Mouse (Mus musculus) heart, embryonic 12.5 days (tissue): ENCODE results near the gene 1700020L24Rik. TPM values are rescaled to one million over a fixed set of nuclear protein-coding genes. Genes with fewer than 3 reads are reported as not detected.
A peak's percentile ranks its signal among the peaks of the same experiment; 100 is the strongest.

ENCODE experiments used
- ATAC-seq: fragments of 200-750 bp; cut with Nextera tagmentation; 2 replicates; pipeline ENCODE4 v1.8.0; 2017; ENCODE audit warnings: moderate TSS enrichment, moderate library complexity; ENCODE audit not compliant: insufficient number of reproducible peaks, low FRiP score
- H3K27ac ChIP-seq: fragments of 300-500 bp; sonication (generic); 2 replicates; pipeline ENCODE4 v1.5.1; 2016; ENCODE audit warnings: mild to moderate bottlenecking, moderate library complexity; ENCODE audit not compliant: poor library complexity, severe bottlenecking
- H3K27me3 ChIP-seq: fragments of 300-500 bp; sonication (generic); replicated peaks from 2 replicates; pipeline ENCODE4 v1.6.1; 2016; ENCODE audit warnings: mild to moderate bottlenecking, moderate library complexity
- H3K36me3 ChIP-seq: fragments of 300-500 bp; sonication (generic); 2 replicates; pipeline ENCODE4 v1.6.1; 2016; ENCODE audit warnings: mild to moderate bottlenecking, moderate library complexity
- H3K4me1 ChIP-seq: fragments of 300-500 bp; sonication (generic); replicated peaks from 2 replicates; pipeline ENCODE4 v1.6.1; 2016; ENCODE audit warnings: mild to moderate bottlenecking
- H3K4me2 ChIP-seq: fragments of 300-500 bp; sonication (generic); 2 replicates; pipeline ENCODE4 v1.6.1; 2016; ENCODE audit warnings: mild to moderate bottlenecking, moderate library complexity
- H3K4me3 ChIP-seq: fragments of 300-500 bp; sonication (generic); 2 replicates; pipeline ENCODE4 v1.5.1; 2016; ENCODE audit warnings: mild to moderate bottlenecking
- H3K9ac ChIP-seq: fragments of 300-500 bp; sonication (generic); 2 replicates; pipeline ENCODE4 v1.6.1; 2016; ENCODE audit warnings: mild to moderate bottlenecking, moderate library complexity
- H3K9me3 ChIP-seq: fragments of 300-500 bp; sonication (generic); replicated peaks from 2 replicates; pipeline ENCODE4 v1.6.1; 2016; ENCODE audit warnings: mild to moderate bottlenecking, moderate library complexity
- WGBS: fragments of 180-500 bp; shearing (Covaris S2); methylation state at CpG from one replicate; pipeline ENCODE4 v1.1.7; 2016; 5-methylcytosine and 5-hydroxymethylcytosine counted together
- polyA plus RNA-seq: library from polyadenylated mRNA; unstranded; fragments of >200 nt; fragmentation: Nextera tagmentation; extraction: Ambion mirVana; gene quantifications from 2 replicates; pipeline ENCODE4 v1.2.1, GENCODE M21; 2016

The 1700020L24Rik gene
- polyA plus RNA-seq, 1 experiment from 2014 or later: 1.6 TPM

- Histone ChIP-seq H3K4me3 (no peak overlapping the region), H3K36me3 (0 out of 2 replicates have a peak, but pooled peaks cover 3% of the 10 kb centered on the region), H3K4me1 (peaks cover 6% of the 10 kb centered on the region; the same call in 1 of the 2 replicates), H3K9ac (no peak overlapping the region), H3K4me2 (no peak overlapping the region), H3K27ac (no peak overlapping the region), H3K27me3 (peaks cover 71% of the 10 kb centered on the region), H3K9me3 (no peaks in the 10 kb centered on the region)
- 6% methylated on average over 5 of the region's 5 CpGs for WGBS
- ATAC-seq: no peak
These were observed 20.4 kb upstream of the 1700020L24Rik start for GRCm38 (mm10) chr11:83417080-83417479.

GRCm38 (mm10) chr11:83417708-83418107 lies 19.8 kb upstream of the 1700020L24Rik start:
- H3K4me1 ChIP-seq: peaks cover 6% of the 10 kb centered on the region; the same call in 1 of the 2 replicates
- 71% methylated on average over 7 of the region's 7 CpGs for WGBS
- peaks cover 69% of the 10 kb centered on the region for H3K27me3 ChIP-seq
- H3K4me2 ChIP-seq: no peak overlapping the region
- no peak for ATAC-seq
- H3K36me3 ChIP-seq: 0 out of 2 replicates have a peak, but pooled peaks cover 3% of the 10 kb centered on the region
- H3K9ac ChIP-seq: no peak overlapping the region
- H3K4me3 ChIP-seq: no peak overlapping the region
- H3K9me3 ChIP-seq: no peaks in the 10 kb centered on the region
- no peak overlapping the region for H3K27ac ChIP-seq

- peak overlapping the region; percentile 41 for H3K4me2 ChIP-seq
- H3K36me3 ChIP-seq: 0 out of 2 replicates have a peak, but pooled peaks cover 1% of the 10 kb centered on the region
- no peak overlapping the region for H3K9ac ChIP-seq
- H3K4me3 ChIP-seq: peak overlapping the region; percentile 14; the same call in 1 of the 2 replicates
- no peak overlapping the region for H3K27ac ChIP-seq
- peak; percentile 57 for ATAC-seq
- peaks cover 6% of the 10 kb centered on the region; the same call in 1 of the 2 replicates for H3K4me1 ChIP-seq
- no peaks in the 10 kb centered on the region for H3K9me3 ChIP-seq
- H3K27me3 ChIP-seq: peaks cover 66% of the 10 kb centered on the region
- WGBS: 7% methylated on average over 38 of the region's 38 CpGs
These were observed 18.9 kb upstream of the 1700020L24Rik start for GRCm38 (mm10) chr11:83418566-83418965.

GRCm38 (mm10) chr11:83420338-83420737 lies 17.1 kb upstream of the 1700020L24Rik start:
- H3K9ac ChIP-seq: no peak overlapping the region
- H3K4me2 ChIP-seq: no peak overlapping the region
- H3K4me1 ChIP-seq: peaks cover 6% of the 10 kb centered on the region; the same call in 1 of the 2 replicates
- H3K36me3 ChIP-seq: no peaks in the 10 kb centered on the region
- peaks cover 68% of the 10 kb centered on the region for H3K27me3 ChIP-seq
- no peaks in the 10 kb centered on the region for H3K9me3 ChIP-seq
- H3K4me3 ChIP-seq: no peak overlapping the region
- 43% methylated on average over 4 of the region's 4 CpGs for WGBS
- no peak overlapping the region for H3K27ac ChIP-seq
- ATAC-seq: no peak

GRCm38 (mm10) chr11:83421305-83421704 lies 16.2 kb upstream of the 1700020L24Rik start:
- peaks cover 72% of the 10 kb centered on the region for H3K27me3 ChIP-seq
- H3K9ac ChIP-seq: no peak overlapping the region
- 3% methylated on average over 9 of the region's 9 CpGs for WGBS
- no peak overlapping the region for H3K4me3 ChIP-seq
- H3K4me1 ChIP-seq: peaks cover 6% of the 10 kb centered on the region; the same call in 1 of the 2 replicates
- ATAC-seq: no peak
- H3K27ac ChIP-seq: no peak overlapping the region
- H3K4me2 ChIP-seq: no peak overlapping the region
- no peaks in the 10 kb centered on the region for H3K9me3 ChIP-seq
- H3K36me3 ChIP-seq: no peaks in the 10 kb centered on the region

- no peak overlapping the region for H3K27ac ChIP-seq
- no peak overlapping the region for H3K4me2 ChIP-seq
- H3K9me3 ChIP-seq: no peaks in the 10 kb centered on the region
- ATAC-seq: no peak
- peaks cover 14% of the 10 kb centered on the region for H3K4me1 ChIP-seq
- peaks cover 78% of the 10 kb centered on the region for H3K27me3 ChIP-seq
- no peak overlapping the region for H3K9ac ChIP-seq
- 4% methylated on average over 8 of the region's 8 CpGs for WGBS
- H3K4me3 ChIP-seq: no peak overlapping the region
- H3K36me3 ChIP-seq: no peaks in the 10 kb centered on the region
These were observed 12.8 kb upstream of the 1700020L24Rik start for GRCm38 (mm10) chr11:83424681-83425080.

- H3K4me2 ChIP-seq: peak overlapping the region; percentile 61
- H3K9ac ChIP-seq: 0 out of 2 replicates have a peak overlapping the region, but pooled peaks have one; percentile 15
- peaks cover 31% of the 10 kb centered on the region for H3K4me1 ChIP-seq
- H3K36me3 ChIP-seq: no peaks in the 10 kb centered on the region
- no peaks in the 10 kb centered on the region for H3K9me3 ChIP-seq
- ATAC-seq: no peak
- H3K27me3 ChIP-seq: peaks cover 56% of the 10 kb centered on the region
- no peak overlapping the region for H3K27ac ChIP-seq
- 20% methylated on average over 17 of the region's 17 CpGs for WGBS
- peak overlapping the region; percentile 28 for H3K4me3 ChIP-seq
These were observed 10.5 kb upstream of the 1700020L24Rik start for GRCm38 (mm10) chr11:83426964-83427363.

GRCm38 (mm10) chr11:83429355-83429754 lies 8.1 kb upstream of the 1700020L24Rik start, which contains the start of gene Gas2l2:
TSS of gene Gas2l2 (minus strand) at chr11:83429455.
- no peak within 1 kb of the TSS for H3K9ac ChIP-seq
- no peaks in the 10 kb centered on the region for H3K36me3 ChIP-seq
- H3K27me3 ChIP-seq: peaks cover 38% of the 10 kb centered on the region
- H3K27ac ChIP-seq: no peak within 1 kb of the TSS
- 49% methylated on average over 5 of the region's 5 CpGs for WGBS
- no peak within 1 kb of the TSS for H3K4me3 ChIP-seq
- H3K9me3 ChIP-seq: no peaks in the 10 kb centered on the region
- H3K4me2 ChIP-seq: peak within 1 kb of the TSS; percentile 35
- peaks cover 38% of the 10 kb centered on the region for H3K4me1 ChIP-seq
- ATAC-seq: no peak

GRCm38 (mm10) chr11:83432533-83432932 lies 4.9 kb upstream of the 1700020L24Rik start:
- WGBS: 63% methylated on average over 2 of the region's 2 CpGs
- H3K36me3 ChIP-seq: no peaks in the 10 kb centered on the region
- ATAC-seq: no peak; the same call in 1 of the 2 replicates

GRCm38 (mm10) chr11:83439426-83440060 lies 2.1 kb downstream of the 1700020L24Rik start:
- H3K27ac ChIP-seq: no peak overlapping the region
- peaks cover 20% of the 10 kb centered on the region for H3K27me3 ChIP-seq
- H3K4me2 ChIP-seq: peak overlapping the region; percentile 99
- no peaks in the 10 kb centered on the region for H3K36me3 ChIP-seq
- WGBS: 32% methylated on average over 11 of the region's 11 CpGs
- peaks cover 39% of the 10 kb centered on the region for H3K4me1 ChIP-seq
- H3K9me3 ChIP-seq: no peaks in the 10 kb centered on the region
- no peak for ATAC-seq
- peak overlapping the region; percentile 77 for H3K4me3 ChIP-seq
- H3K9ac ChIP-seq: peak overlapping the region; percentile 76

More at GRCm38 (mm10) chr11:83432533-83432932, 4.9 kb upstream of the 1700020L24Rik start:
- no peak overlapping the region for H3K4me2 ChIP-seq
- H3K4me1 ChIP-seq: peaks cover 31% of the 10 kb centered on the region
- no peak overlapping the region for H3K9ac ChIP-seq
- H3K4me3 ChIP-seq: no peak overlapping the region
- H3K9me3 ChIP-seq: no peaks in the 10 kb centered on the region
- 0 out of 2 replicates have a peak overlapping the region, but pooled peaks have one; percentile 67 for H3K27ac ChIP-seq
- peaks cover 16% of the 10 kb centered on the region for H3K27me3 ChIP-seq
